Mouse (Mus musculus): Measurements from ENCODE around the gene Mog.

The Mog gene

GRCm38 (mm10) chr17:37022628-37023576 is at the start of gene Mog:
Mog (minus strand) TSS chr17:37023398.
- DNase-seq (ENCODE audit: low spot score) = no peak

GRCm38 (mm10) chr17:37072730-37073276 is 49.6 kb upstream of the Mog start:
- DNase-seq (ENCODE audit: low spot score) = no peak

- DNase-seq (ENCODE audit: low spot score) = no peak
Observed at GRCm38 (mm10) chr17:37072080-37072729, 49.0 kb upstream of the Mog start.

- no peak for DNase-seq (ENCODE audit: low spot score)
Observed at GRCm38 (mm10) chr17:37070121-37070520, 46.9 kb upstream of the Mog start.

- DNase-seq (ENCODE audit: low spot score) = no peak
Observed at GRCm38 (mm10) chr17:37067861-37068260, 44.7 kb upstream of the Mog start.

GRCm38 (mm10) chr17:37065993-37066392 is 42.8 kb upstream of the Mog start:
- DNase-seq (ENCODE audit: low spot score) = no peak

GRCm38 (mm10) chr17:37063686-37064495 is 40.7 kb upstream of the Mog start:
- DNase-seq (ENCODE audit: low spot score) = no peak

GRCm38 (mm10) chr17:37063063-37063462 is 39.9 kb upstream of the Mog start:
- no peak for DNase-seq (ENCODE audit: low spot score)

- no peak for DNase-seq (ENCODE audit: low spot score)
Observed at GRCm38 (mm10) chr17:37062101-37062641, 39.0 kb upstream of the Mog start.

GRCm38 (mm10) chr17:37061435-37061834 is 38.2 kb upstream of the Mog start:
- DNase-seq (ENCODE audit: low spot score) = no peak

- DNase-seq (ENCODE audit: low spot score) = no peak
Observed at GRCm38 (mm10) chr17:37056957-37057356, 33.8 kb upstream of the Mog start.

GRCm38 (mm10) chr17:37051745-37052144 is 28.5 kb upstream of the Mog start:
- no peak for DNase-seq (ENCODE audit: low spot score)

GRCm38 (mm10) chr17:37050876-37051275 is 27.7 kb upstream of the Mog start:
- DNase-seq (ENCODE audit: low spot score) = peak; percentile 38

GRCm38 (mm10) chr17:37050399-37050798 is 27.2 kb upstream of the Mog start:
- peak; percentile 89 for DNase-seq (ENCODE audit: low spot score)

GRCm38 (mm10) chr17:37049570-37050310 is 26.5 kb upstream of the Mog start:
- peak; percentile 82 for DNase-seq (ENCODE audit: low spot score)

- DNase-seq (ENCODE audit: low spot score) = no peak
Observed at GRCm38 (mm10) chr17:37048383-37048782, 25.2 kb upstream of the Mog start.

GRCm38 (mm10) chr17:37047981-37048380 is 24.8 kb upstream of the Mog start:
- peak; percentile 53 for DNase-seq (ENCODE audit: low spot score)

GRCm38 (mm10) chr17:37047332-37047976 is 24.3 kb upstream of the Mog start:
- DNase-seq (ENCODE audit: low spot score) = no peak

- peak; percentile 56 for DNase-seq (ENCODE audit: low spot score)
Observed at GRCm38 (mm10) chr17:37046312-37047112, 23.3 kb upstream of the Mog start.
